Mouse (Mus musculus) G1E (cell line): ENCODE measurements around the gene Lcorl. TPM values are rescaled to one million over a fixed set of nuclear protein-coding genes. Genes with fewer than 3 reads are reported as not detected.

Source experiments
- ATAC-seq: 2 replicates; pipeline ENCODE4 v1.8.0; 2016; ENCODE audit warnings: mild to moderate bottlenecking; ENCODE audit not compliant: insufficient number of reproducible peaks, poor library complexity, low FRiP score, severe bottlenecking; ENCODE audit errors: extremely low read depth
- DNase-seq: peaks from one replicate; pipeline ENCODE4 v3.0.0; 2012; ENCODE audit warnings: low spot score
- H3K27me3 ChIP-seq: 2 replicates; pipeline ENCODE4 v1.6.1; 2012; ENCODE audit warnings: mild to moderate bottlenecking, low read length, inconsistent platforms; ENCODE audit not compliant: insufficient read depth
- H3K36me3 ChIP-seq: replicated peaks from 2 replicates; pipeline ENCODE3; 2012; ENCODE audit warnings: mild to moderate bottlenecking, inconsistent platforms
- H3K4me1 ChIP-seq: 2 replicates; pipeline ENCODE4 v1.6.1; 2012; ENCODE audit warnings: low read depth, low read length, inconsistent platforms, mixed read lengths; ENCODE audit not compliant: insufficient read depth
- H3K4me3 ChIP-seq: 2 replicates; pipeline ENCODE4 v1.5.1; 2012; ENCODE audit warnings: low read depth, mild to moderate bottlenecking, inconsistent platforms, low read length, moderate library complexity, mixed read lengths
- H3K9me3 ChIP-seq: replicated peaks from 2 replicates; pipeline ENCODE4 v1.6.1; 2012; ENCODE audit warnings: inconsistent platforms
- CTCF ChIP-seq: IDR thresholded peaks from 2 replicates; pipeline ENCODE4 v1.5.1; 2012; ENCODE audit warnings: low read depth, low read length, inconsistent platforms, mixed read lengths
- GATA1 ChIP-seq: IDR thresholded peaks from 2 replicates; pipeline ENCODE4 v1.6.1; 2012; ENCODE audit warnings: borderline replicate concordance, low read length, inconsistent platforms, mixed read lengths
- GATA2 ChIP-seq: IDR thresholded peaks from 2 replicates; pipeline ENCODE4 v1.6.1; 2012; ENCODE audit warnings: low read depth, low read length, inconsistent platforms, borderline replicate concordance
- POLR2AphosphoS5 ChIP-seq: IDR thresholded peaks from 2 replicates; pipeline ENCODE4 v1.6.1; 2012; ENCODE audit warnings: low read depth, low read length, inconsistent platforms; ENCODE audit not compliant: insufficient replicate concordance
- TAL1 ChIP-seq: conservative IDR thresholded peaks from 2 replicates; pipeline ENCODE4 v1.6.1; 2012; ENCODE audit warnings: low read depth, low read length, inconsistent platforms, mixed read lengths
- polyA plus RNA-seq: library from polyadenylated mRNA; stranded (reverse); fragments of >175 nt; gene quantifications from 2 replicates; pipeline ENCODE4 v1.2.3, GENCODE M21; 2012
- total RNA-seq, 2 experiments: library from RNA; stranded (forward) in 1 of 2; stranded (reverse) in 1 of 2; fragments of 200-1000 nt in 1 of 2; fragments of >200 nt in 1 of 2; fragmentation: Nextera tagmentation in 1 of 2; gene quantifications; 2 replicates each; pipeline ENCODE4 v1.2.3; 2014 to 2017

Lcorl gene
- total and polyA plus RNA-seq, 3 experiments: 19.4 to 59.3 (median 44.7) TPM

DNA sequence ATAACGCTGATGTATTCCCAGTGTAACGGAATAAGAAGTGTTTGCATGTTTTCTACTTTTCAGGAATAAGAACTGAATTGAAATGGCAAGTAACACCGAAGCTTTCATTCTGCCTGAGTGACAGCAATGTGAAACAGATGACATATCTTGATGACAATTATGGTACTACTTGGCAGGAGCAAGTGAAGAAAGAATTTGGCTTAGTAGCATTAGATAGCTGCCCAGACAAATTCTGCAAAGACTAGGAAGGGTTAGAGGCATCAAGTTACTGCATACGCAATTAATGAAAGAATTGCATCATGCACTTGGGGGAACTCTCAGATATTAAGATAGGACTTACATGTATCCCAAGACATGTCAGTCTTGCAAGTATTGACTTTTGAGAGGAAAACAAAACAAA lies 18.1 kb upstream of the Lcorl start:
- H3K4me1 ChIP-seq: peaks cover 10% of the 10 kb centered on the region
- no peaks in the 10 kb centered on the region for H3K27me3 ChIP-seq
- no peaks in the 10 kb centered on the region for H3K36me3 ChIP-seq
- ATAC-seq (no peak), DNase-seq (no peak)
- no peak overlapping the region for H3K4me3 ChIP-seq
- TF ChIP-seq CTCF: no peak
- no peak for TF ChIP-seq TAL1
- TF ChIP-seq GATA2: no peak
- TF ChIP-seq POLR2AphosphoS5: no peak
- TF ChIP-seq GATA1: no peak
- no peaks in the 10 kb centered on the region for H3K9me3 ChIP-seq

DNA sequence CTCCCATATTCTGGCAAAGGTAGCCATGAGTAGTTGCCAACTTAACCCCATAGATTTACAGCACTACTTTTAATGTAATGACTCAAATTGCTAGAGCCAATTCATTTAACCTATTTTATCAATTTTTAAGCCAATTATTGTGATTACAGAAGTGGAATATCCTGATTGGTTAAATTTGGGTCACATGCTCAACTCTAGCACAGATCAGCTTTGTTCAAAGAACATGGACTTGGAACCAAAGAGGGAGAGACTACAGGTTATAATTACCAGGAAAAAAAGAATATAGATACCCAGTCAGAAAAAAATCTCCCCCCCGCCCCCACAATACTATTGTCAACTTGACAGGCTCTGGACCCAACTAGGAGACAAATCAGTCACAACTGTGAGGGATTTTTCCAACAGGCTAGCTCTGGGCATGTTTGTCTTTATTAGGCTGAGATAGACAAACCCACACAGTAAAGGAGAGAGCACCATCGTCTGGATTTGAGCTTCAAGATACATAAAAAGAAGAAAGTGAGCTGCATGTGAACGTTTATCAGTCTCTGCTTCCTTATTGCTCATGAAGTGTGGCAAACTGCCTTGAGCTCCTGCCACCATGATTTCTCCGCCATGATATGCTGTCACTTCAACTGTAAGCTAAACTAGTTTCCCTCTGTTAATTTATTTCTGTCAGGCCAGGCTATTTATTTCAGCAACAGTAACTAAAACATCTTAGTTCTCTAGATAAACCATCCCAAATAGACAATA lies 17.0 kb upstream of the Lcorl start:
- Histone ChIP-seq H3K36me3 (no peaks in the 10 kb centered on the region), H3K9me3 (no peaks in the 10 kb centered on the region), H3K27me3 (no peaks in the 10 kb centered on the region), H3K4me3 (no peak overlapping the region), H3K4me1 (peaks cover 10% of the 10 kb centered on the region)
- DNase-seq (no peak), ATAC-seq (no peak)
- TF ChIP-seq POLR2AphosphoS5 (no peak), GATA1 (no peak), GATA2 (no peak), CTCF (no peak), TAL1 (no peak)

DNA sequence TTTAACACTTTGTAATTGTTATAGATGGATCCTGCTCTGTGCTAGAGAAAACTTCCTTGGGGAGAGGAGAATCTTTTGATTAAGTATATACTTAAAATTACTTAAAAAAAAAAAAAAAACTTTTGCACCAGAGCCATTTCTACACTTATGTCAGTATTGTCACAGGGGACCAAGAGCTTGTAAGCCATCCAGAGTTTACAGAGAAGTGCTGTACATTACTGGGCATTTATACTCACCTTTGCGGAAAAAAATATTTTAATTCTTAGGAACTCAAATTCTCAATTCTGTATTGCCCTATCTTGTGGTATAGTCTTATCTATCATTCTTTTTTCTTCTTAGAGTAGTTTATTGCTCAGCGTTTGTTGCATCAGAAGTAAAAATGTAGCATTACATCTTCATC lies 953 bp upstream of the Lcorl start:
- TF ChIP-seq POLR2AphosphoS5: no peak
- no peak for TF ChIP-seq TAL1
- TF ChIP-seq GATA2: no peak
- TF ChIP-seq GATA1: no peak
- TF ChIP-seq CTCF: no peak
- H3K4me3 ChIP-seq: peak overlapping the region; percentile 77; the same call in 1 of the 2 replicates
- no peaks in the 10 kb centered on the region for H3K36me3 ChIP-seq

DNA sequence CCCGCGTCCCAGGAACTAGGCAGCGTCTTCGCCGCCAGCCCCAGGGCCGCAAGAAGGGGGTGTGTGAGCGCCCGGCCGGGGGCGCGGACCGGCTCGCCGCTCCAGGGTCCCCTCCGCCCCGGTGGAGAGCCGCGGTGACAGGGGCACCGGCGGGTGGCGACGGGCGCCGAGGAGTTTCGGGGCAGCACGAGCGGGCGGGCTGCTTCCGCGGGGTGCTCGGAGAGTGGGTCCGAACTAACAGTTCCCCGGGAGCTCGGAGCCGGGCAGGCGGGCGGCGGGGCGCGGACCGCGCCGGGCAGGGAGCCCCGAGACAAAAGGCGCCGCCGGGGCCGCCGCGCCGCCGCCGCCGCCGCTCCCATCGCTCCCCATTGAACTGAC lies 550 bp downstream of the Lcorl start:
- Histone ChIP-seq H3K27me3 (no peaks in the 10 kb centered on the region), H3K4me3 (peak overlapping the region; percentile 77), H3K4me1 (peaks cover 10% of the 10 kb centered on the region), H3K36me3 (no peaks in the 10 kb centered on the region), H3K9me3 (no peaks in the 10 kb centered on the region)
- ATAC-seq (no peak), DNase-seq (peak; percentile 12)
- no peak for TF ChIP-seq TAL1
- no peak for TF ChIP-seq CTCF
- no peak for TF ChIP-seq GATA1
- no peak for TF ChIP-seq GATA2
- no peak for TF ChIP-seq POLR2AphosphoS5

More for the DNA sequence above, 953 bp upstream of the Lcorl start:
- H3K27me3 ChIP-seq: no peaks in the 10 kb centered on the region
- no peak for DNase-seq
- peaks cover 10% of the 10 kb centered on the region for H3K4me1 ChIP-seq
- no peak for ATAC-seq
- H3K9me3 ChIP-seq: no peaks in the 10 kb centered on the region

DNA sequence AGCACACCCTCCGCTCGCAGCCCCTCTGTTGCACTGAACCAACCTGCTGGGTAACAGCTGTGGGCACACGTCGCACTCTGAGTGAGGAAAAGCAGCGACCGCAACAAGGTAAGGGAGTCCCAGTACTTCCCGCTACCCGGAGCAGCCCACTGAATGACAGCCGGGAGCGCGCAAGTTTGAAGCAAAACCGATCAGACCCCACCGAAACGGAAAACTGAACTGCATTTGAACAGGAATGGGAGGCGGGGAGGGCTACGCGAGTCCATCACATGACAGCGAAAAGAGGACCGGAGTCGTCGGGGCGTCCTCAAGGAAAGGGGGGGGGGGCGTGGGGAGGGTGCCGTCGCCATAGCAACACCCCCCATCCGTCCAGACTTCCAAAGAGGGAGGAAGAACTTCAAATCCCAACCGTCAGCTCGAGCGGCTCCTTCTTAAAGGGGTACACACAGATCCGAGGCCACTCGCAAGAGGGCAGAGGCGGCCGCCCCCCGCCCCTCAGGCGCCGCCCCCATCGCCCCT lies 1.1 kb downstream of the Lcorl start:
- no peaks in the 10 kb centered on the region for H3K9me3 ChIP-seq
- TF ChIP-seq POLR2AphosphoS5: no peak
- TF ChIP-seq GATA2: no peak
- no peak for TF ChIP-seq CTCF
- TF ChIP-seq TAL1: no peak
- TF ChIP-seq GATA1: no peak
- no peaks in the 10 kb centered on the region for H3K36me3 ChIP-seq
- H3K4me3 ChIP-seq: peak overlapping the region; percentile 77
- peak; percentile 45 for DNase-seq
- peaks cover 10% of the 10 kb centered on the region for H3K4me1 ChIP-seq
- no peaks in the 10 kb centered on the region for H3K27me3 ChIP-seq
- ATAC-seq: 0 out of 2 replicates have a peak, but pooled peaks have one; percentile 12

DNA sequence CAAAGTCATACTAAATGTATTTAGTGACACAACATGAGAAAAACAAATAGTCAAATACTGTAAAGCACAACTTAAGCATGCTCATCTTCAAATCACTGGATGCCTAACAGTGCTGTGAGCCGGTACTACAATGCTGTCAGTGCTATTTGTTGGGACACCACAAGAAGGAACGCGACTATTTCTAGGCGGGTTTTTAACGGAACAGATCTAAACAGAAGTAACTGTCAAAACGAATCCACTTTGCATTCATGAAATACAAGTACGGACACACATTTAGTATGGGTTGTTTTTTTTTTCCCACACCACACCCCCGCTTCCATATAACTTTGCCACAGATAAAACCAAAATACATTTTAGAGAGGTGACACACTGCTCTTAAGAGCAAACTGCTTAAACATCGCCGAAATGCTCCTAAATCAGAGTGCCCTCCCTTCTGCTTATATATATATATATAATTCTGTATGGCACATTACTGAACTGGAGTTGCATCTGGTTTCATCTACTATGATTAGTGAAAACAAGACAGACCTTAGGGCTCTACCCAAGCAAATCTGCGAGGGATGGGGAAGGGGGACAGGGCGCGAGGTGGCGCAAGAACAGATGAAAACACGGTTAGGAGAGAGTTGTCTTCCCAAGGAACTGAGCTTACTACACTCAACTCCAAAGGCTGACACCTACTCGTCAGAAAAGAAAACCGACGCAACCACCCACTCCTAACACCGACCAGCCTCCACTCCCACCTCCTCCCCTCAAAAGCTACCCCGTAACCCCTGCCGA lies 1.7 kb downstream of the Lcorl start:
- peaks cover 10% of the 10 kb centered on the region for H3K4me1 ChIP-seq
- no peaks in the 10 kb centered on the region for H3K36me3 ChIP-seq
- no peaks in the 10 kb centered on the region for H3K27me3 ChIP-seq
- peak; percentile 4 for DNase-seq
- ATAC-seq: 0 out of 2 replicates have a peak, but pooled peaks have one; percentile 10
- no peak for TF ChIP-seq GATA1
- no peak for TF ChIP-seq GATA2
- TF ChIP-seq TAL1: no peak
- no peak for TF ChIP-seq POLR2AphosphoS5
- no peak for TF ChIP-seq CTCF
- H3K9me3 ChIP-seq: no peaks in the 10 kb centered on the region
- peak overlapping the region; percentile 77 for H3K4me3 ChIP-seq
